Mouse (Mus musculus) ES-Bruce4 (cell line): Measurements from ENCODE around the gene Appbp2. TPM values are rescaled to one million over a fixed set of nuclear protein-coding genes. Genes with fewer than 3 reads are reported as not detected.

Experiments
- H3K27ac ChIP-seq: 2 replicates; pipeline ENCODE4 v1.5.1; 2012; ENCODE audit warnings: low read length, inconsistent platforms; ENCODE audit not compliant: insufficient read depth
- H3K27me3 ChIP-seq: 2 replicates; pipeline ENCODE4 v1.6.1; 2012; ENCODE audit warnings: mild to moderate bottlenecking, low read length, inconsistent platforms; ENCODE audit not compliant: control insufficient read depth, poor library complexity, insufficient read depth, severe bottlenecking
- H3K36me3 ChIP-seq: 2 replicates; pipeline ENCODE4 v1.6.1; 2012; ENCODE audit warnings: inconsistent platforms, mild to moderate bottlenecking, low read length, moderate library complexity; ENCODE audit not compliant: control insufficient read depth, poor library complexity, insufficient read depth, severe bottlenecking
- H3K4me1 ChIP-seq: one replicate; pipeline ENCODE4 v1.8.1; 2011; ENCODE audit warnings: low read length; ENCODE audit not compliant: control insufficient read depth, insufficient read depth
- H3K4me3 ChIP-seq: 2 replicates; pipeline ENCODE4 v1.5.1; 2011; ENCODE audit warnings: low read depth, mild to moderate bottlenecking, low read length
- H3K9ac ChIP-seq: 2 replicates; pipeline ENCODE4 v1.6.1; 2012; ENCODE audit warnings: low read depth, mild to moderate bottlenecking, inconsistent platforms; ENCODE audit not compliant: poor library complexity, severe bottlenecking
- H3K9me3 ChIP-seq: replicated peaks from 2 replicates; pipeline ENCODE4 v1.6.1; 2012; ENCODE audit warnings: mild to moderate bottlenecking, low read length, inconsistent platforms; ENCODE audit not compliant: control insufficient read depth, poor library complexity, insufficient read depth, severe bottlenecking
- CTCF ChIP-seq: IDR thresholded peaks from one replicate; pipeline ENCODE4 v1.8.1; 2011; ENCODE audit warnings: low read depth, low read length
- EP300 ChIP-seq: IDR thresholded peaks from 2 replicates; pipeline ENCODE4 v1.6.1; 2011; ENCODE audit warnings: low read depth, low read length; ENCODE audit not compliant: insufficient read depth
- POLR2A ChIP-seq: IDR thresholded peaks from one replicate; pipeline ENCODE4 v1.8.1; 2011; ENCODE audit warnings: low read length; ENCODE audit not compliant: insufficient read depth
- polyA plus RNA-seq: library from polyadenylated mRNA; stranded (reverse); fragments of >200 nt; gene quantifications from 2 replicates; pipeline ENCODE4 v1.2.4, GENCODE M21; 2011; ENCODE audit warnings: low read depth; ENCODE audit not compliant: missing spikeins, insufficient read depth, insufficient read length

Gene Appbp2
- polyA plus RNA-seq, 1 experiment = 57.9 TPM

DNA sequence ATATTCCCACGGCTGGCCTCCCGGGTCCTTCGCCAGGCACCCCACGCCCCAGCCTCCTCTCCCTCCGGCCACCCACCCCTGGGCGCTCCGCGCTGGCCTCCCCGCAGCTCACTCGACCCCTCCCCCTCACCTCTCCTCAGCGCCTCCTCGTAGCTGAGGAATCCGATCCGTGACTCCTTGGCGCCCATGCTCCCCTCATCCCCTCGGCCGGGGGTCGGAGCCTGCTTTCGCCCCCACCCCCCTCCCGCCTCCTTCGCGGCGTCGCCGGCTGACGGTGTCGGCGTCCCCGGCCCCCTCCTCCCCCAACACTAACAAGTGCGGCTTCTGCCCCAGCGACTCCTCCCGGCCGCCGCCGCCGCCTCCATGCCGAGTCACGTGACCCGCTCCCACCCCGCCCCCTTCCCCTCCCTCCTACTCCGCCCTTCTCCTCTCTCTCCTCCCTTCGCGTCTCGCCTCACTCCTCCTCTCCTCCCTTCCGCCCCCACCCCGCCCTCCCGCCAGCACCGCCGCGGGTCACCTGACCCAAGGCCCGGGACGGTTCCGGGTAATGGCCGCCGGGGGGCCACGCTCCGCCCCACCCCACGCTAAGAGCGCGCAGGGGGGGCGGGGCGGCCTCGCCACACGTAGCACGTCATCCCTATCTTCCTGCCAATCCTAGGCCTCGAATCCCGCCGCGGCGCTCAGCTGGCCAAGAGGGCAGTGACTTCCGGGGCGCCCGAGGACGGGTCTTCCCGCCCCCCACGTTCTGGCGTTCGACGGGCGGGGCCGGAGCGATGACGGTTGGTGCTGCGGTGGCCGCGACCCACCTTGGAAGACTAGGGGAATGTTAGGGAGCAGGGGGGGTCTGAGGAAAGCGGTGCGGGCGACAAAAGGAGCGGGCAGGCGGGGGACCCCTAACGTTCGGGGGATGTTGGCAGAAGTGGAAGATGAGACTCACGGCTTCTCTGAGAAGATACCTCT, 95.1 kb downstream of the Appbp2 start, which contains the start of gene Usp32:
Usp32 (minus strand) TSS at position 581 of the 960 bp plus-strand sequence.
- H3K4me1 ChIP-seq = peaks cover 1% of the 10 kb centered on the region
- H3K36me3 ChIP-seq = 0 out of 2 replicates have a peak, but pooled peaks cover 3% of the 10 kb centered on the region
- H3K4me3 ChIP-seq = peak within 1 kb of the TSS; percentile 94
- H3K27ac ChIP-seq = peak within 1 kb of the TSS; percentile 96
- TF ChIP-seq CTCF (no peak), POLR2A (peak; percentile 30)
- H3K9me3 ChIP-seq = no peaks in the 10 kb centered on the region
- no peaks in the 10 kb centered on the region for H3K27me3 ChIP-seq
- H3K9ac ChIP-seq = peak within 1 kb of the TSS; percentile 96

DNA sequence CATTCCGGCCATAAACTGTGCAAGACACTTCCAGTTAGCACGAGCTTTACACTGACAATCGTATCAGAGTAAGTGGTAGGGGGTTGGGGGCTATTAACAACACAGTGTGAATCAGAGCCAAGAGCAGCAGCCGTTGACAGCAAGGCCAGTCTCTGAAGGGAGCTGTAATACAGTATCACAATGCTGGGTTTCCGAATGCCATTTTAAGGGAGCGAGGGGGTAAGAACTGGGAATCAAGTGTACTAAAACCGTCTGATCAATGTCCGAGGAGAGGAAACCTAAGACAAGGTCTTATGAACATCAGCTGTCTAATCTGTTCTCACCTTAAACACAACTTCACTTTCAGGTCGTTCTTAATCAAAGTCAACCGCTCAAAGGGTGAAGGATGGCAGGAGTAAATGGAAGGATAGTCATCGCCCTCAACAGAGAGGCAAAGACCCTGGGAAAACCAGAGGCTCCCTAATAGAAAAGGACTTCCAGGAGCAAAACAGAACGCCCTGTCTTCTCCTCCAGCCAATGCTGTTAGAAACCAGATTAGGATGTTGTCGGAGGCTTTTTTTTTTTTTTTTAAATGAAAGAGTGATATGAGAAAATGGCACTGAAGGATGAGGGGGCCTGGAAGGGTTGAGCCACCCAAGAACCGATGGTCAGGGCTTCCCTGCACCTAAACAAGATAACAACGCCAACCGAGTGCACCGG, 96.0 kb downstream of the Appbp2 start:
- H3K4me1 ChIP-seq = peaks cover 1% of the 10 kb centered on the region
- TF ChIP-seq CTCF (no peak), EP300 (no peak), POLR2A (no peak)
- no peak overlapping the region for H3K27ac ChIP-seq
- H3K9ac ChIP-seq = peak overlapping the region; percentile 88
- 0 out of 2 replicates have a peak, but pooled peaks cover 3% of the 10 kb centered on the region for H3K36me3 ChIP-seq
- no peaks in the 10 kb centered on the region for H3K27me3 ChIP-seq
- peak overlapping the region; percentile 90 for H3K4me3 ChIP-seq
- no peaks in the 10 kb centered on the region for H3K9me3 ChIP-seq

Other genes with a start within 250 kb of the Appbp2 start
- gene Usp32, start 95.0 kb downstream of the Appbp2 start, polyA plus RNA-seq = 46.4 and 71.2 TPM in 2 replicates
- not detected in 2 replicates for gene 1700125H20Rik, start 64.7 kb downstream of the Appbp2 start, polyA plus RNA-seq
- 26.6 and 27.1 TPM in 2 replicates for gene Ppm1d, start 76.1 kb upstream of the Appbp2 start, polyA plus RNA-seq
- gene Bcas3, start 118.0 kb upstream of the Appbp2 start, polyA plus RNA-seq = 36.7 and 37.8 TPM in 2 replicates